Mouse (Mus musculus): ENCODE data around the gene Ddx49. TPM values are rescaled to one million over a fixed set of nuclear protein-coding genes. Genes with fewer than 3 reads are reported as not detected.
A peak's percentile ranks its signal among the peaks of the same experiment; 100 is the strongest.

Ddx49 gene
- polyA plus RNA-seq, 1 experiment from 2014 or later: 32.9 TPM

GRCm38 (mm10) chr8:70343696-70344095 lies 41.4 kb upstream of the Ddx49 start:
- 54% methylated on average over 6 of the region's 6 CpGs for WGBS
- Histone ChIP-seq H3K27ac (ENCODE audit: low read depth, low read length) (no peak overlapping the region), H3K4me3 (ENCODE audit: low read depth, low read length) (no peak overlapping the region), H3K4me2 (replicated peaks; ENCODE audit: low read depth) (no peak overlapping the region), H3K9ac (ENCODE audit: low read depth, low read length) (no peak overlapping the region), H3K9me3 (ENCODE audit: control insufficient read depth) (no peaks in the 10 kb centered on the region), H3K4me1 (replicated peaks; ENCODE audit: control insufficient read depth, insufficient read depth, low read length) (peaks cover 11% of the 10 kb centered on the region; the same call in 1 of the 2 replicates), H3K36me3 (ENCODE audit: control insufficient read depth, insufficient read depth) (peaks cover 62% of the 10 kb centered on the region), H3K27me3 (replicated peaks; ENCODE audit: control insufficient read depth, insufficient read depth, low read length) (no peaks in the 10 kb centered on the region)
- ATAC-seq: no peak
- peak; percentile 72 for TF ChIP-seq CTCF (IDR thresholded peaks at IDR 0.05; ENCODE audit: low read depth)

- H3K27me3 ChIP-seq (replicated peaks; ENCODE audit: control insufficient read depth, insufficient read depth, low read length): no peaks in the 10 kb centered on the region
- no peak overlapping the region for H3K4me3 ChIP-seq (ENCODE audit: low read depth, low read length)
- H3K4me1 ChIP-seq (replicated peaks; ENCODE audit: control insufficient read depth, insufficient read depth, low read length): 0 out of 2 replicates have a peak, but pooled peaks cover 6% of the 10 kb centered on the region
- H3K9ac ChIP-seq (ENCODE audit: low read depth, low read length): no peak overlapping the region
- WGBS: 83% methylated on average over 7 of the region's 7 CpGs
- H3K36me3 ChIP-seq (ENCODE audit: control insufficient read depth, insufficient read depth): peaks cover 63% of the 10 kb centered on the region
- no peak for TF ChIP-seq CTCF (IDR thresholded peaks at IDR 0.05; ENCODE audit: low read depth)
- H3K27ac ChIP-seq (ENCODE audit: low read depth, low read length): 0 out of 2 replicates have a peak overlapping the region, but pooled peaks have one; percentile 15
- H3K9me3 ChIP-seq (ENCODE audit: control insufficient read depth): no peaks in the 10 kb centered on the region
- no peak overlapping the region for H3K4me2 ChIP-seq (replicated peaks; ENCODE audit: low read depth)
- no peak for ATAC-seq
Measured at GRCm38 (mm10) chr8:70343076-70343475, 40.8 kb upstream of the Ddx49 start.

GRCm38 (mm10) chr8:70342007-70342406 lies 39.7 kb upstream of the Ddx49 start:
- no peaks in the 10 kb centered on the region for H3K4me1 ChIP-seq (replicated peaks; ENCODE audit: control insufficient read depth, insufficient read depth, low read length)
- no peak overlapping the region for H3K9ac ChIP-seq (ENCODE audit: low read depth, low read length)
- ATAC-seq: no peak
- 92% methylated on average over 14 of the region's 14 CpGs for WGBS
- peaks cover 74% of the 10 kb centered on the region for H3K36me3 ChIP-seq (ENCODE audit: control insufficient read depth, insufficient read depth)
- H3K4me2 ChIP-seq (replicated peaks; ENCODE audit: low read depth): no peak overlapping the region
- no peaks in the 10 kb centered on the region for H3K27me3 ChIP-seq (replicated peaks; ENCODE audit: control insufficient read depth, insufficient read depth, low read length)
- no peak overlapping the region for H3K4me3 ChIP-seq (ENCODE audit: low read depth, low read length)
- TF ChIP-seq CTCF (IDR thresholded peaks at IDR 0.05; ENCODE audit: low read depth): no peak
- no peaks in the 10 kb centered on the region for H3K9me3 ChIP-seq (ENCODE audit: control insufficient read depth)
- H3K27ac ChIP-seq (ENCODE audit: low read depth, low read length): no peak overlapping the region

- no peak for ATAC-seq
- Histone ChIP-seq H3K4me2 (replicated peaks; ENCODE audit: low read depth) (no peak overlapping the region), H3K4me1 (replicated peaks; ENCODE audit: control insufficient read depth, insufficient read depth, low read length) (no peaks in the 10 kb centered on the region), H3K9me3 (ENCODE audit: control insufficient read depth) (no peaks in the 10 kb centered on the region), H3K27ac (ENCODE audit: low read depth, low read length) (no peak overlapping the region), H3K4me3 (ENCODE audit: low read depth, low read length) (no peak overlapping the region), H3K27me3 (replicated peaks; ENCODE audit: control insufficient read depth, insufficient read depth, low read length) (no peaks in the 10 kb centered on the region), H3K36me3 (ENCODE audit: control insufficient read depth, insufficient read depth) (peaks cover 78% of the 10 kb centered on the region), H3K9ac (ENCODE audit: low read depth, low read length) (no peak overlapping the region)
- no peak for TF ChIP-seq CTCF (IDR thresholded peaks at IDR 0.05; ENCODE audit: low read depth)
- WGBS: 88% methylated on average over 7 of the region's 7 CpGs
Measured at GRCm38 (mm10) chr8:70340659-70341058, 38.4 kb upstream of the Ddx49 start.

GRCm38 (mm10) chr8:70338931-70339330 lies 36.6 kb upstream of the Ddx49 start:
- no peak for TF ChIP-seq CTCF (IDR thresholded peaks at IDR 0.05; ENCODE audit: low read depth)
- WGBS: 86% methylated on average over 7 of the region's 7 CpGs

GRCm38 (mm10) chr8:70332878-70333202 lies 30.6 kb upstream of the Ddx49 start:
- TF ChIP-seq CTCF (IDR thresholded peaks at IDR 0.05; ENCODE audit: low read depth): no peak
- Histone ChIP-seq H3K4me1 (replicated peaks; ENCODE audit: control insufficient read depth, insufficient read depth, low read length) (no peaks in the 10 kb centered on the region), H3K27me3 (replicated peaks; ENCODE audit: control insufficient read depth, insufficient read depth, low read length) (no peaks in the 10 kb centered on the region), H3K4me3 (ENCODE audit: low read depth, low read length) (no peak overlapping the region), H3K4me2 (replicated peaks; ENCODE audit: low read depth) (no peak overlapping the region), H3K9ac (ENCODE audit: low read depth, low read length) (no peak overlapping the region), H3K9me3 (ENCODE audit: control insufficient read depth) (no peaks in the 10 kb centered on the region), H3K36me3 (ENCODE audit: control insufficient read depth, insufficient read depth) (peaks cover 66% of the 10 kb centered on the region), H3K27ac (ENCODE audit: low read depth, low read length) (no peak overlapping the region; the same call in 1 of the 2 replicates)
- 94% methylated on average over 6 of the region's 6 CpGs for WGBS
- 0 out of 2 replicates have a peak, but pooled peaks have one; percentile 9 for ATAC-seq

More at GRCm38 (mm10) chr8:70338931-70339330, 36.6 kb upstream of the Ddx49 start:
- Histone ChIP-seq H3K4me2 (replicated peaks; ENCODE audit: low read depth) (no peak overlapping the region), H3K36me3 (ENCODE audit: control insufficient read depth, insufficient read depth) (peaks cover 96% of the 10 kb centered on the region), H3K9ac (ENCODE audit: low read depth, low read length) (no peak overlapping the region), H3K27ac (ENCODE audit: low read depth, low read length) (no peak overlapping the region), H3K4me3 (ENCODE audit: low read depth, low read length) (no peak overlapping the region), H3K4me1 (replicated peaks; ENCODE audit: control insufficient read depth, insufficient read depth, low read length) (no peaks in the 10 kb centered on the region), H3K9me3 (ENCODE audit: control insufficient read depth) (no peaks in the 10 kb centered on the region), H3K27me3 (replicated peaks; ENCODE audit: control insufficient read depth, insufficient read depth, low read length) (no peaks in the 10 kb centered on the region)
- ATAC-seq: no peak

Data from intestine, postnatal 0 days (tissue).